Mouse (Mus musculus) neural tube, embryonic 11.5 days (tissue): Measurements from ENCODE around the gene Gm29609. TPM values are rescaled to one million over a fixed set of nuclear protein-coding genes. Genes with fewer than 3 reads are reported as not detected.

Experiments
- ATAC-seq: fragments of 200-750 bp; cut with Nextera tagmentation; 2 replicates; pipeline ENCODE4 v1.8.0; 2017; ENCODE audit warnings: moderate number of reproducible peaks, mild to moderate bottlenecking, moderate TSS enrichment, moderate library complexity; ENCODE audit not compliant: insufficient read depth, low FRiP score, low TSS enrichment
- DNase-seq: peaks from one replicate; pipeline ENCODE4 v3.0.0-alpha.2; 2015; ENCODE audit warnings: low spot score
- H3K27ac ChIP-seq: fragments of 300-500 bp; sonication (generic); 2 replicates; pipeline ENCODE4 v1.5.1; 2014; ENCODE audit warnings: low read depth, mild to moderate bottlenecking, low read length
- H3K27me3 ChIP-seq: fragments of 300-500 bp; sonication (generic); 2 replicates; pipeline ENCODE4 v1.6.1; 2014; ENCODE audit warnings: mild to moderate bottlenecking, low read length, mixed read lengths; ENCODE audit not compliant: control insufficient read depth, insufficient read depth
- H3K36me3 ChIP-seq: fragments of 300-500 bp; sonication (generic); 2 replicates; pipeline ENCODE4 v1.6.1; 2014; ENCODE audit warnings: mild to moderate bottlenecking, low read length, moderate library complexity, mixed read lengths; ENCODE audit not compliant: control insufficient read depth, insufficient read depth
- H3K4me1 ChIP-seq: fragments of 300-500 bp; sonication (generic); 2 replicates; pipeline ENCODE4 v1.6.1; 2014; ENCODE audit warnings: low read length, mixed read lengths; ENCODE audit not compliant: control insufficient read depth, insufficient read depth
- H3K4me2 ChIP-seq: fragments of 300-500 bp; sonication (generic); 2 replicates; pipeline ENCODE4 v1.6.1; 2014; ENCODE audit warnings: low read depth, mild to moderate bottlenecking, moderate library complexity
- H3K4me3 ChIP-seq: fragments of 300-500 bp; sonication (generic); 2 replicates; pipeline ENCODE4 v1.5.1; 2014; ENCODE audit warnings: low read depth, low read length
- H3K9ac ChIP-seq: fragments of 300-500 bp; sonication (generic); 2 replicates; pipeline ENCODE4 v1.6.1; 2014; ENCODE audit warnings: mild to moderate bottlenecking, low read length
- H3K9me3 ChIP-seq: fragments of 300-500 bp; sonication (generic); 2 replicates; pipeline ENCODE4 v1.6.1; 2016; ENCODE audit warnings: low read length; ENCODE audit not compliant: control insufficient read depth
- WGBS: fragments of 180-500 bp; shearing (Covaris S2); extraction: QIAGEN DNeasy Blood & Tissue Kit; methylation state at CpG from one replicate; pipeline ENCODE4 v1.1.7; 2014; 5-methylcytosine and 5-hydroxymethylcytosine counted together
- polyA plus RNA-seq: library from polyadenylated mRNA; unstranded; fragments of >200 nt; fragmentation: Nextera tagmentation; extraction: Ambion mirVana; gene quantifications from 2 replicates; pipeline ENCODE4 v1.2.1, GENCODE M21; 2014

Gene Gm29609
- polyA plus RNA-seq, 1 experiment from 2014 or later, result 1.3 TPM

GRCm38 (mm10) chr5:31193631-31194281 lies 14.0 kb upstream of the Gm29609 start:
- ATAC-seq, result no peak
- H3K36me3 ChIP-seq, result peaks cover 24% of the 10 kb centered on the region
- no peaks in the 10 kb centered on the region for H3K27me3 ChIP-seq
- DNase-seq, result no peak
- H3K4me2 ChIP-seq, result peak overlapping the region; percentile 93
- H3K4me1 ChIP-seq, result peaks cover 11% of the 10 kb centered on the region
- peak overlapping the region; percentile 89 for H3K9ac ChIP-seq
- 13% methylated on average over 25 of the region's 25 CpGs for WGBS
- peak overlapping the region; percentile 84 for H3K4me3 ChIP-seq
- no peaks in the 10 kb centered on the region for H3K9me3 ChIP-seq
- no peak overlapping the region for H3K27ac ChIP-seq

GRCm38 (mm10) chr5:31192939-31193630 lies 13.4 kb upstream of the Gm29609 start, which contains the start of the genes Snx17 and Eif2b4:
Snx17 (plus strand) TSS chr5:31193227.
Eif2b4 (minus strand) TSS chr5:31193430.
- H3K4me3 ChIP-seq, result peak within 1 kb of the TSS; percentile 84
- H3K4me1 ChIP-seq, result peaks cover 11% of the 10 kb centered on the region
- WGBS, result 0% methylated on average over 48 of the region's 48 CpGs
- H3K27ac ChIP-seq, result peak within 1 kb of the TSS; percentile 30; the same call in 1 of the 2 replicates
- H3K4me2 ChIP-seq, result peak within 1 kb of the TSS; percentile 93
- no peaks in the 10 kb centered on the region for H3K27me3 ChIP-seq
- H3K9ac ChIP-seq, result peak within 1 kb of the TSS; percentile 89
- no peaks in the 10 kb centered on the region for H3K9me3 ChIP-seq
- peaks cover 25% of the 10 kb centered on the region for H3K36me3 ChIP-seq
- DNase-seq (peak; percentile 98), ATAC-seq (peak; percentile 96)

- 16% methylated on average over 42 of the region's 42 CpGs for WGBS
- Histone ChIP-seq H3K4me3 (peak overlapping the region; percentile 84), H3K4me2 (peak overlapping the region; percentile 93), H3K9ac (peak overlapping the region; percentile 89), H3K27ac (peak overlapping the region; percentile 21; the same call in 1 of the 2 replicates), H3K36me3 (peaks cover 23% of the 10 kb centered on the region), H3K9me3 (no peaks in the 10 kb centered on the region), H3K4me1 (peaks cover 11% of the 10 kb centered on the region), H3K27me3 (no peaks in the 10 kb centered on the region)
- DNase-seq (no peak), ATAC-seq (peak; percentile 52)
These were observed 12.6 kb upstream of the Gm29609 start for GRCm38 (mm10) chr5:31192045-31192938.

GRCm38 (mm10) chr5:31190201-31190600 lies 10.5 kb upstream of the Gm29609 start:
- DNase-seq, result no peak
- H3K4me1 ChIP-seq, result peaks cover 11% of the 10 kb centered on the region
- H3K9me3 ChIP-seq, result no peaks in the 10 kb centered on the region
- peaks cover 20% of the 10 kb centered on the region for H3K36me3 ChIP-seq
- H3K9ac ChIP-seq, result no peak overlapping the region
- 92% methylated on average over 9 of the region's 9 CpGs for WGBS
- H3K27me3 ChIP-seq, result no peaks in the 10 kb centered on the region
- no peak overlapping the region for H3K27ac ChIP-seq
- H3K4me2 ChIP-seq, result no peak overlapping the region
- ATAC-seq, result no peak
- no peak overlapping the region for H3K4me3 ChIP-seq

DNA sequence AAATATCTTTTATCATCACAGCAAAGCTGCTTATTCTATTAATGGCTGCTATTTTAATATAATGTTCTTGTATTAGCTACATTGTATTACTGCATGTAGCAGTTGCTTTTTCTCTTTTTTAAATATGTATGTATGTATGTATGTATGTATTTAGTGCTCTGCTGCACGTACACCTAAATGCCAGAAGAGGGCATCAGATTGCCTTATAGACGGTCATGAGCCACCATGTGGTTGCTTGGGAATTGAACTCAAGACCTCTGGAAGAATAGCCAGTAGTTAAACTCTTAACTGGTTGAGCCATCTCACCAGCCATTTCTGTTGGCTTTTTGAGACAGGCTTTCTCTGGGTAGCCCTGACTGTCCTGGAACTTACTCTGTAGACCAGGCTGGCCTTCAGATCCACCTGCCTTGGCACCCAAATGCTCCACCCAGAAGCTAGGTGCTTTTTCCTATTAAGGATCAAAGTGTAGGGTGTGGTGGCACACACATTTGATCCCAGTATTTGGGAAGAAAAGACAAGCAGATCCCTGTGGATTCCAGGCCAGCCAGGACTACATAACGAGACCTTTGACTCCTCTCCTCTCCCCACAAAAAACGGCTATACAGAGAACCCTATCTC lies 8.6 kb upstream of the Gm29609 start:
- WGBS, result 84% methylated on average over 4 of the region's 4 CpGs
- Histone ChIP-seq H3K4me1 (peaks cover 6% of the 10 kb centered on the region), H3K27me3 (no peaks in the 10 kb centered on the region), H3K36me3 (peaks cover 20% of the 10 kb centered on the region), H3K4me3 (no peak overlapping the region), H3K9me3 (no peaks in the 10 kb centered on the region), H3K9ac (no peak overlapping the region), H3K4me2 (no peak overlapping the region), H3K27ac (no peak overlapping the region)
- no peak for ATAC-seq
- no peak for DNase-seq

DNA sequence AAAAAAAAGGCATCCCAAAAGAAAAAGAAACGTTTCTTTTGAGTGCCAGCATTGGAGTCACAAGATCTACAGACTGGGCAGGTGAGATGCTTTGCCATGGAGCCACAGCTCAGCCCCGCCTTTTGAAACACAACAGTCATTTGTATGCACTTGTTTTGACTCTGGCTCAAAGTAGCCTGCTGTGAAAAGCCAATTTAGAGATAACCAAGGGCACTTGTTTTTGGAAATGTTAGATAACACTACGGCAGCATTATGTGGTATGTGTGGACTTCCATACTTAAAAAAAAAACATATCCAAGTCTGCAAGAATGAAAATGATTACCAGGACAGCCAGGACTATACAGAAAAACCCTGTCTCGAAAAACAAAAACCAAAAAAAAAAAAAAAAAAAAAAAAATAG lies 4.0 kb upstream of the Gm29609 start:
- Histone ChIP-seq H3K27me3 (no peaks in the 10 kb centered on the region), H3K27ac (no peak overlapping the region), H3K4me2 (no peak overlapping the region), H3K9ac (no peak overlapping the region), H3K9me3 (no peaks in the 10 kb centered on the region), H3K4me1 (peaks cover 3% of the 10 kb centered on the region; the same call in 1 of the 2 replicates), H3K36me3 (peaks cover 10% of the 10 kb centered on the region), H3K4me3 (no peak overlapping the region)
- ATAC-seq (no peak), DNase-seq (no peak)
- WGBS, result 65% methylated on average over 4 of the region's 4 CpGs

- ATAC-seq, result no peak
- H3K4me2 ChIP-seq, result no peak overlapping the region
These were observed 1.6 kb upstream of the Gm29609 start for GRCm38 (mm10) chr5:31181183-31181770.

GRCm38 (mm10) chr5:31179301-31179765 lies 378 bp downstream of the Gm29609 start:
- Histone ChIP-seq H3K27ac (peak overlapping the region; percentile 94), H3K27me3 (no peaks in the 10 kb centered on the region), H3K36me3 (no peaks in the 10 kb centered on the region), H3K9ac (peak overlapping the region; percentile 69), H3K4me3 (peak overlapping the region; percentile 67), H3K4me1 (peaks cover 4% of the 10 kb centered on the region; the same call in 1 of the 2 replicates), H3K9me3 (no peaks in the 10 kb centered on the region), H3K4me2 (peak overlapping the region; percentile 71)
- under 1% methylated on average over 25 of the region's 25 CpGs for WGBS
- DNase-seq (peak; percentile 55), ATAC-seq (peak; percentile 67; the same call in 1 of the 2 replicates)

More at GRCm38 (mm10) chr5:31181183-31181770, 1.6 kb upstream of the Gm29609 start:
- no peak overlapping the region for H3K9ac ChIP-seq
- 93% methylated on average over 9 of the region's 9 CpGs for WGBS
- no peaks in the 10 kb centered on the region for H3K36me3 ChIP-seq
- peaks cover 4% of the 10 kb centered on the region; the same call in 1 of the 2 replicates for H3K4me1 ChIP-seq
- no peak overlapping the region for H3K27ac ChIP-seq
- DNase-seq, result no peak
- H3K9me3 ChIP-seq, result no peaks in the 10 kb centered on the region
- no peaks in the 10 kb centered on the region for H3K27me3 ChIP-seq
- H3K4me3 ChIP-seq, result no peak overlapping the region
